Mouse (Mus musculus) megakaryocyte, embryonic 14.5 days (primary cell): ENCODE measurements around the gene Spink8.

ENCODE experiments used
- FLI1 ChIP-seq: IDR thresholded peaks from 2 replicates; pipeline ENCODE4 v1.6.1; 2012; ENCODE audit warnings: low read length, inconsistent platforms, mixed read lengths
- GATA1 ChIP-seq: IDR thresholded peaks from 3 replicates; pipeline ENCODE4 v1.6.1; 2012; ENCODE audit warnings: mixed read lengths, low read length, inconsistent platforms, borderline replicate concordance

DNA sequence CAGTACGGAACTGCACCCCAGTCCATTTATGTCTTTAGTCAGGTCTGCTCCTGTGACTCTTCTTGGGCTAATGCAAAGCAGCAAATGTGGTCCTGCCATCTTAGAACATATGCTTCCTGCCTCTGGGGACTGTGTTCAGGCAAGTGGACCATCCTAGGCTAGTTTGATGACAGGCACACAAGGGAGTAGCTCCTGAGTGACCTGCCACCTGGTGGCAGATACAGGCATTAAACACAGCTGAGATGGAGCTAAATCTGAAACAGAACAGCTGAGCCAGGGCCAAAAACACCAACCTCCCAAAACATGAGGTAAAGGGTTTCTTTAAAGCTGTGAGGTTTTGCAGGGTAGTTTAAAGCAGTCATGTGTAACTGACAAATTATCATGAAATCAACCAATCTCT, 14.0 kb upstream of the Spink8 start:
- no peak for TF ChIP-seq FLI1
- TF ChIP-seq GATA1: no peak
